Mouse (Mus musculus) neutrophil, adult 5-6 weeks (primary cell): ENCODE measurements at regions not wholly inside any gene's neighbourhood (a gene's known extent, or its start where the extent isn't known, plus 50 kb on each side); places are given as distances from the start of the nearest gene placed in this dataset.

Experiments used
- ATAC-seq: fragments of 151-379, 151-347 bp; 2 replicates; pipeline ENCODE4 v1.8.0; 2017; ENCODE audit warnings: mild to moderate bottlenecking, moderate TSS enrichment; ENCODE audit not compliant: insufficient number of reproducible peaks, poor library complexity, low FRiP score, severe bottlenecking; ENCODE audit errors: extremely low read depth

GRCm38 (mm10) chr13:115508646-115509045 lies 406.9 kb upstream of the Itga1 start:
- ATAC-seq, result no peak

DNA sequence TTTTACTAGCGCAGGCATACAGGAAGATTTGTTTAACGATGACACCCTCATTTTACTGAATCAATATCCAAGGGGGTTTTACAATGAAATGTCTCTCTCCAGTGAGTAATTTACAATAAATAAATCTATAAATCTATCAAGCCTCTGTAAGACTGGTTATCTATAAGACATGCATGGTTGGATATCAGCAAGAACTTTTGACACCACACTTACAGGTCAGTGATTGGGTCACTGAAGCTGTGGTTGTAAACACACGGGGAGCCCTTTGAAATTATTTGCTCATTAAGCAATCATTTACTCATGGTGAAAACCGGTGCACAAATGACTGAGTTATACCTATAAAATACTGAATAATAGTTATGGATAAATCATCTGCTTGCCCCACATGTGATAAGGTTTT lies 392.6 kb upstream of the Itga1 start:
- ATAC-seq, result no peak

- no peak for ATAC-seq
Observed at GRCm38 (mm10) chr13:115475861-115476260, 374.1 kb upstream of the Itga1 start.

DNA sequence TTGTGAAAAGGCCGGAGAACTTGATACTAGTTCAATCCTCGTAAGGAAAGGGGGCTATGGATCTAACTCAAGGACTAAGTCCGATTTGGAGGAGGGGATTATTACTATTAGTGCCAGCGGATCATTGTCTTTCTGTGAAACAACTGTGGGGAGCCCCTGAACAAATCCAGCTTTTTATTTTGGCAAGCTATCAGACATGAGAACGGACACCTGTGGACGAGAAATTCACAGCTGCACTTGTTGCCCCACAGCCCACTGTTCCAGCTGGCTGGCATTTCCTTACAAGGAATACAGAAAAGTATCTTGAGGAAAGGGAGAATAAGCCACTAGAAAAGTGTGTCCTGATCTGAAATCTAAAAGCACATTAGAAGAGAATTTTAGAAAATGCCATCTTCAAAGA lies 363.9 kb upstream of the Itga1 start:
- no peak for ATAC-seq

GRCm38 (mm10) chr13:115451244-115451643 lies 349.5 kb upstream of the Itga1 start:
- ATAC-seq, result no peak

- ATAC-seq, result no peak
Observed at GRCm38 (mm10) chr13:115427091-115428033, 325.6 kb upstream of the Itga1 start.

- ATAC-seq, result no peak
Observed at GRCm38 (mm10) chr13:115425610-115426562, 324.1 kb upstream of the Itga1 start.

DNA sequence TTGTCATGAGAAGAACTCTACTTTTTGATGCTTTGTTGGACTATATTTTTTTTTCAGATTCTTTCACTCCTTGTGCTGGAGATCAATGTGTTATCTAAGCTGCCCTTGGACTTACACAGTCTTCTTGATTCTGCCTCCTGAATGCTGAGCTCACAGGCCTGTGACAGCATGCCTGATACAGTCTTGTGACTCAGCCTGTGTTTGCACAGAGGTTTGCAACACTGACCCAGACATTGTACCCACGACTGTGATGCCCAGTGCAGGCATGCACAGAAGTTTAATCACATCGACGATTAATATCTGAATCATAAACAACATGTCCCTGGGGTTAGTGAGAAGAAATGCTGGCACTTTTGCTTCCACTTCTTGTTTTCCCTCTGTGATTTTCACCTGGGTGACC lies 322.0 kb upstream of the Itga1 start:
- no peak for ATAC-seq

DNA sequence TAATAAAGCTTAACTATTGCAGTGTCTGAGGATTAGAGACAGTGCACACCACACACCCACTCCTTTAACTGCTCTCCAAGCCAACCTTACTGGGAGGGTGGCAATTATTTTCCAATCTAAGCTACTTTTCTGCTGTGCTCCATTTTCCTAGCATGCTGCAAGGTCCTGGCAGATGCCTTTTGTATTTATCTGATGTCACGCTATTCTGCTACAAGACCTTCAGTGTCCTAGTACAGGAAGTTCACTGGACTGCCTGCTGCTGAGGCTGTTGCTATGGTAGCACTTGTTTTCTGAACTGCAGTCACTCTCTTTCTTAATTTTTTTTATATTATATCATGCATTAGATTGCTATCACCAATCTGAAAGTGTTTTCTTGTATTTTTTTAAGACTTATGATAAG lies 319.7 kb upstream of the Itga1 start:
- no peak for ATAC-seq

GRCm38 (mm10) chr13:115417829-115418228 lies 316.1 kb upstream of the Itga1 start:
- no peak for ATAC-seq

GRCm38 (mm10) chr13:115413721-115414531 lies 312.2 kb upstream of the Itga1 start:
- no peak for ATAC-seq

DNA sequence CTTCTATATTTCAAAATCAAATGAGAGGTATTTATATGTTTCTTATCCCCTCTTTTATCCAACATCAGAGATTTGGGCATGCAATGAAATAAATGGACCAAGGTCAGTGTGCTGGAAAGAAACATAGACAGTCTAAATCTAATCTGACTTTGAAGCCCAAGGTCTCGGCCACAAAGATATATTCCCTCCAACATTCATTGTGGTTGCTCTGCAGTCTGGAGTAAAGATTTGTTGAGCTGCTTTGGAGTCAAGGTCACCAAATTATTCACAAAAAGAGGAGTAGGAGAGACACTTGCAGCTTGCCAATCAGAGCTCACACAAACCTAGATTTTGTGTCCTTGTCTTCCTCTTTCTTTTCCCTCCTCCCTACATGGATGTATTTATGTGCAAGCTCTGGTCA lies 304.2 kb upstream of the Itga1 start:
- ATAC-seq, result no peak

- no peak for ATAC-seq
Observed at GRCm38 (mm10) chr13:115400706-115401215, 299.0 kb upstream of the Itga1 start.

- no peak for ATAC-seq
Observed at GRCm38 (mm10) chr13:115379682-115380081, 277.9 kb upstream of the Itga1 start.

- ATAC-seq, result no peak
Observed at GRCm38 (mm10) chr13:115376180-115376880, 274.6 kb upstream of the Itga1 start.

DNA sequence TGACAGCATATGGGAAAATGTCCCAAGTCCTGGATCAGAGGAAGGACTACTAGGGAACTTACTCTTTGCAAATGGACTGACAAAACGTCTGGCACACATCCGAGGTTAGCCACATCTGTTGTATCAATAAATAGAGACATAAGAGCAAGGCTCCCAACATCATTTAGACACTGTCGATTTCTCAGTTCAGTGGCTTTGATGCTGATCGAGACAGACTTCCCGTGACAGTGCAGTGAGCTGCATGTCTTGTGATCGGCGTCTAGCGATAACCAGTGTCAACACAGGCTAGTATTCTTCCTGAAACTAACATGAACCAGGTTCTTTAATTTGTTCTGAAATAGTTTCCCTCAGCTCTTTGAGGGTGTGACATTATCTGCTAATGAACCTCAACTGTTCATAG lies 259.7 kb upstream of the Itga1 start:
- no peak for ATAC-seq

- no peak for ATAC-seq
Observed at GRCm38 (mm10) chr13:115347022-115347398, 245.2 kb upstream of the Itga1 start.
